Mouse (Mus musculus): ENCODE data around the gene Gpatch4.

Gpatch4 gene

GRCm38 (mm10) chr3:88094126-88094525 is 51.2 kb downstream of the Gpatch4 start:
- no peak for DNase-seq (ENCODE audit: low spot score)

- no peak for DNase-seq (ENCODE audit: low spot score)
Measured at GRCm38 (mm10) chr3:88097666-88098065, 54.8 kb downstream of the Gpatch4 start.

GRCm38 (mm10) chr3:88100251-88100650 is 57.3 kb downstream of the Gpatch4 start:
- DNase-seq (ENCODE audit: low spot score) = no peak

- no peak for DNase-seq (ENCODE audit: low spot score)
Measured at GRCm38 (mm10) chr3:88101736-88102135, 58.8 kb downstream of the Gpatch4 start.

- DNase-seq (ENCODE audit: low spot score) = no peak
Measured at GRCm38 (mm10) chr3:88102196-88102595, 59.3 kb downstream of the Gpatch4 start.

GRCm38 (mm10) chr3:88102611-88103010 is 59.7 kb downstream of the Gpatch4 start:
- DNase-seq (ENCODE audit: low spot score) = no peak
